Mouse (Mus musculus): ENCODE data around the gene Gltpd2.

DNA sequence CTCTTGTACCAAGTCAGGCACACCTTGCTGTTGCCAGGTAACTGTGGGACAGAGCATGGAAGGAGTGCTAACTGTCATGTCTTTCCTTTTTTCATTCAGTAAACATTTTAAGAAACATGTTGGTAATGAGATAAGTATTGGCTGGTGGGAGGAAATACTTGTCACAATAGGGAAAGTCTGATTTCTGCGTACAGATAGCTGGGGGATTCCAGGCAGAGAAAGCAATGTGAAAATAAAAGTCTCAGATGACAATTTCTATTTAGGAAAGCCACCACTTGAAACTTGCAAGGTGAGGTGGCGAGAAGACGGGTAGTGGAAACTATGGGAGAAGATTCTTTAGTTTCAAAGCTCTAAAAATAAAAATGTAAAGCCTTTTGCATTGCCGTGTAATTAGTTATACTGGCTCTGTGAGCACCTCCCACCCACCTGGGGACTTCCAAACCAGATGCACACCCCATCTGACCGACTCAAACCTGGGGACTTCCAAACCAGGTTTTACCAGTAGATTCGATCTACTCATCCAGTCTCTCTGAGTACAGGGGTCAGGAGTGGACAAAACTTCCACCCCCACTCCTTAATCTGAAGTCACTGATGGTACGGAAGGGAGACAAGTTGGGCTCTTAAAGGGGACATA is 6.2 kb upstream of the Gltpd2 start:
- TF ChIP-seq MYOG (IDR thresholded peaks at IDR 0.05; ENCODE audit: control insufficient read depth in 1 of 3, insufficient read depth in 1 of 3, insufficient read length in 2 of 3, low read depth in 2 of 3): no peak
- TF ChIP-seq POLR2A (IDR thresholded peaks at IDR 0.05; ENCODE audit: insufficient read length, low read depth): no peak
- TF ChIP-seq TCF12 (IDR thresholded peaks at IDR 0.05; ENCODE audit: insufficient read depth, poor library complexity, severe bottlenecking): no peak
- TF ChIP-seq POLR2AphosphoS2 (IDR thresholded peaks at IDR 0.05; ENCODE audit: insufficient read length, low read depth): no peak
- TF ChIP-seq USF1 (IDR thresholded peaks at IDR 0.05; ENCODE audit: low read depth): no peak
- TF ChIP-seq E2F4 (IDR thresholded peaks at IDR 0.05; ENCODE audit: insufficient read depth): no peak
- no peak for TF ChIP-seq SRF (IDR thresholded peaks at IDR 0.05; ENCODE audit: control insufficient read depth, insufficient read length, low read depth)
- no peak for TF ChIP-seq MAX (IDR thresholded peaks at IDR 0.05; ENCODE audit: low read depth)
- no peak for TF ChIP-seq CEBPB (IDR thresholded peaks at IDR 0.05; ENCODE audit: insufficient read depth, poor library complexity, severe bottlenecking)
- no peak for TF ChIP-seq MYOD1 (IDR thresholded peaks at IDR 0.05; ENCODE audit: control insufficient read depth in 1 of 3, insufficient read length in 2 of 3, low read depth in 2 of 3)
- no peak for TF ChIP-seq REST (IDR thresholded peaks at IDR 0.05; ENCODE audit: insufficient read depth, insufficient read length)

Measured in myocyte (in vitro differentiated cells).